Mouse (Mus musculus) G1E (cell line): Measurements from ENCODE around the gene Capn11. TPM values are rescaled to one million over a fixed set of nuclear protein-coding genes. Genes with fewer than 3 reads are reported as not detected.
A peak's percentile ranks its signal among the peaks of the same experiment; 100 is the strongest.

Experiments used
- ATAC-seq: 2 replicates; pipeline ENCODE4 v1.8.0; 2016; ENCODE audit warnings: mild to moderate bottlenecking; ENCODE audit not compliant: insufficient number of reproducible peaks, poor library complexity, low FRiP score, severe bottlenecking; ENCODE audit errors: extremely low read depth
- DNase-seq: peaks from one replicate; pipeline ENCODE4 v3.0.0; 2012; ENCODE audit warnings: low spot score
- H3K27me3 ChIP-seq: 2 replicates; pipeline ENCODE4 v1.6.1; 2012; ENCODE audit warnings: mild to moderate bottlenecking, low read length, inconsistent platforms; ENCODE audit not compliant: insufficient read depth
- H3K36me3 ChIP-seq: replicated peaks from 2 replicates; pipeline ENCODE3; 2012; ENCODE audit warnings: mild to moderate bottlenecking, inconsistent platforms
- H3K4me1 ChIP-seq: 2 replicates; pipeline ENCODE4 v1.6.1; 2012; ENCODE audit warnings: low read depth, low read length, inconsistent platforms, mixed read lengths; ENCODE audit not compliant: insufficient read depth
- H3K4me3 ChIP-seq: 2 replicates; pipeline ENCODE4 v1.5.1; 2012; ENCODE audit warnings: low read depth, mild to moderate bottlenecking, inconsistent platforms, low read length, moderate library complexity, mixed read lengths
- H3K9me3 ChIP-seq: replicated peaks from 2 replicates; pipeline ENCODE4 v1.6.1; 2012; ENCODE audit warnings: inconsistent platforms
- CTCF ChIP-seq: IDR thresholded peaks from 2 replicates; pipeline ENCODE4 v1.5.1; 2012; ENCODE audit warnings: low read depth, low read length, inconsistent platforms, mixed read lengths
- GATA1 ChIP-seq: IDR thresholded peaks from 2 replicates; pipeline ENCODE4 v1.6.1; 2012; ENCODE audit warnings: borderline replicate concordance, low read length, inconsistent platforms, mixed read lengths
- GATA2 ChIP-seq: IDR thresholded peaks from 2 replicates; pipeline ENCODE4 v1.6.1; 2012; ENCODE audit warnings: low read depth, low read length, inconsistent platforms, borderline replicate concordance
- POLR2AphosphoS5 ChIP-seq: IDR thresholded peaks from 2 replicates; pipeline ENCODE4 v1.6.1; 2012; ENCODE audit warnings: low read depth, low read length, inconsistent platforms; ENCODE audit not compliant: insufficient replicate concordance
- TAL1 ChIP-seq: conservative IDR thresholded peaks from 2 replicates; pipeline ENCODE4 v1.6.1; 2012; ENCODE audit warnings: low read depth, low read length, inconsistent platforms, mixed read lengths
- polyA plus RNA-seq: library from polyadenylated mRNA; stranded (reverse); fragments of >175 nt; gene quantifications from 2 replicates; pipeline ENCODE4 v1.2.3, GENCODE M21; 2012
- total RNA-seq, 2 experiments: library from RNA; stranded (forward) in 1 of 2; stranded (reverse) in 1 of 2; fragments of 200-1000 nt in 1 of 2; fragments of >200 nt in 1 of 2; fragmentation: Nextera tagmentation in 1 of 2; gene quantifications; 2 replicates each; pipeline ENCODE4 v1.2.3; 2014 to 2017

Capn11 gene
- total and polyA plus RNA-seq, 3 experiments = not detected

DNA sequence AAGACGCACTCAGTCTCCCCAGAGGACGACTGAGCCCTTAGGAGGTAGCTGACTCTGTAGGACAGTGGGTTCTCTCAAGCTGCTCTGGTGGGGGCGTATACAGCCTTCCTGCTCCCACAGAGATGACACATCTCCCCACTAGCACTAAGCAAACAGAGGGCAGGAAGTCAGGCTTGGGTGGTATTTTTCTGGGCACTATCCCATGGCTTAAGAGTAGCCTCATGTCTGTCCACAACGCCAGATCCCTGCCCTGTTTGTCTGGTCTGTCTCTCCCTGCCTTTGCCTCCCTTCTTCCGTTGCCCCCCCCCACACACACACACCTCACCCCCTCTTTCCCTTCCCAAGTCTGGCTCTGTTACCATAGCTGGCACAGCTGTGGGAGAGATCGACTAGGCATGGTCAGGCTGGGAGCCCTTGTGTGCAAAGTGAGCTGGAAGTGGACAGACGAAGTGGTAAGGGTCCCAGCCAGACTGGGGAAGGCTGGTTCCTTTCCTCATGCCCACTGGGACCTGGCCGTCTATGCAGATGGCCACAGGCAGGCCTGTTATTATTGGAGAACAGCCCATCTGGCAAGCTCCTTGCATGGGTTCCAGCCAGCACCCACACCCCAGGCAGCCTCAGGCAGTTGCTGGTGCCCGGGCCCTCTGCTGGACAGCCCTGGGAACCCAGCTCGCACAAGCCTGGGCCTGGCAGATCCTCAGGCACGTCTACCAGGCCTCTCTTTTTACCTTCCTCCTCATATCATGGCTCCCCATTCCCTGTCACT is 62.3 kb downstream of the Capn11 start:
- ATAC-seq (peak; percentile 40), DNase-seq (peak; percentile 57)
- Histone ChIP-seq H3K36me3 (peaks cover 14% of the 10 kb centered on the region), H3K4me3 (peak overlapping the region; percentile 38; the same call in 1 of the 2 replicates), H3K27me3 (peaks cover 9% of the 10 kb centered on the region), H3K4me1 (peaks cover 95% of the 10 kb centered on the region), H3K9me3 (no peaks in the 10 kb centered on the region)
- no peak for TF ChIP-seq GATA2
- TF ChIP-seq CTCF = peak; percentile 30

GRCm38 (mm10) chr17:45595736-45596390 is 63.3 kb downstream of the Capn11 start:
- Histone ChIP-seq H3K4me3 (peak overlapping the region; percentile 80), H3K27me3 (no peaks in the 10 kb centered on the region), H3K4me1 (peaks cover 95% of the 10 kb centered on the region), H3K9me3 (no peaks in the 10 kb centered on the region), H3K36me3 (peaks cover 24% of the 10 kb centered on the region)
- ATAC-seq (no peak), DNase-seq (no peak)
- no peak for TF ChIP-seq POLR2AphosphoS5
- TF ChIP-seq CTCF = no peak
- no peak for TF ChIP-seq GATA2
- no peak for TF ChIP-seq GATA1
- TF ChIP-seq TAL1 = no peak

GRCm38 (mm10) chr17:45594881-45595735 is 64.0 kb downstream of the Capn11 start:
- peak overlapping the region; percentile 80 for H3K4me3 ChIP-seq
- no peak for ATAC-seq
- TF ChIP-seq POLR2AphosphoS5 (0 out of 2 replicates have a peak, but pooled peaks have one; percentile 46), CTCF (no peak)
- peak; percentile 78 for DNase-seq
- peaks cover 32% of the 10 kb centered on the region for H3K36me3 ChIP-seq
- no peaks in the 10 kb centered on the region for H3K27me3 ChIP-seq
- H3K9me3 ChIP-seq = no peaks in the 10 kb centered on the region
- peaks cover 95% of the 10 kb centered on the region for H3K4me1 ChIP-seq

DNA sequence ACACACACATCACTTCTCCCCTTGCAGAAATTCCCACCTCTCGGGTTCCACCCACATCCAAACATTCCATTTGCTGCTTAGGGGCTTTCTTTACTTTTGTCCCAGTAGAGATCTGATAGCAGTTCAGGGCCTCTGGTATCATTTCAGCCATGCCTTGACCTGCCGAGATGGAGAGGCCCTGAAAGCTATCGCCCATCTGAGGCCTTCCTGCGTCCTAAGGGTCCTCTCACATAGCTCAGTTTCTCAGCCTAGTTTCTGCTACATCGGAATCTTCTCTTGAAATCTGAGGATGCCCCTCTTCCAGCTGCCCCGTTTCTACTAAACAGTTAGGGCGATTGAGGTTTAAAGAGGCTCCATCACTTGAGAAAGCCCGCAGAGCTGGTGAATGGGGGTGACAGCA is 64.9 kb downstream of the Capn11 start:
- ATAC-seq = no peak
- Histone ChIP-seq H3K9me3 (no peaks in the 10 kb centered on the region), H3K27me3 (no peaks in the 10 kb centered on the region), H3K4me3 (peak overlapping the region; percentile 80), H3K4me1 (peaks cover 93% of the 10 kb centered on the region), H3K36me3 (peaks cover 41% of the 10 kb centered on the region)
- DNase-seq = no peak
- TF ChIP-seq TAL1 = no peak

- Histone ChIP-seq H3K36me3 (peaks cover 48% of the 10 kb centered on the region), H3K4me1 (peaks cover 92% of the 10 kb centered on the region), H3K9me3 (no peaks in the 10 kb centered on the region), H3K27me3 (no peaks in the 10 kb centered on the region), H3K4me3 (peak overlapping the region; percentile 80)
- no peak for TF ChIP-seq GATA2
- TF ChIP-seq TAL1 = peak; percentile 88
- no peak for TF ChIP-seq POLR2AphosphoS5
- no peak for TF ChIP-seq CTCF
- TF ChIP-seq GATA1 = no peak
- DNase-seq = peak; percentile 63
- ATAC-seq = peak; percentile 52
Measured at GRCm38 (mm10) chr17:45593479-45593878, 65.6 kb downstream of the Capn11 start.

- DNase-seq (no peak), ATAC-seq (no peak)
- peaks cover 53% of the 10 kb centered on the region for H3K36me3 ChIP-seq
- peaks cover 87% of the 10 kb centered on the region for H3K4me1 ChIP-seq
- no peaks in the 10 kb centered on the region for H3K9me3 ChIP-seq
- TF ChIP-seq POLR2AphosphoS5 (no peak), GATA2 (no peak), GATA1 (no peak), CTCF (no peak), TAL1 (no peak)
- H3K4me3 ChIP-seq = peak overlapping the region; percentile 80; the same call in 1 of the 2 replicates
- no peaks in the 10 kb centered on the region for H3K27me3 ChIP-seq
Measured at GRCm38 (mm10) chr17:45592606-45593431, 66.3 kb downstream of the Capn11 start.
